Mouse (Mus musculus): ENCODE measurements at regions not wholly inside any gene's neighbourhood (a gene's known extent, or its start where the extent isn't known, plus 50 kb on each side); places are given as distances from the start of the nearest gene placed in this dataset.

- Histone ChIP-seq H3K9me3 (ENCODE audit: low read length) (no peaks in the 10 kb centered on the region), H3K27me3 (ENCODE audit: insufficient read depth, low read length) (no peaks in the 10 kb centered on the region), H3K4me2 (ENCODE audit: low read depth, low read length) (no peak overlapping the region), H3K4me1 (ENCODE audit: insufficient read depth, low read length) (peaks cover 11% of the 10 kb centered on the region), H3K36me3 (ENCODE audit: insufficient read depth, low read length) (no peaks in the 10 kb centered on the region), H3K9ac (replicated peaks; ENCODE audit: low read length) (no peak overlapping the region), H3K27ac (peak overlapping the region; percentile 43; the same call in 1 of the 2 replicates), H3K4me3 (ENCODE audit: low read length) (no peak overlapping the region)
- ATAC-seq (peak; percentile 86), DNase-seq (ENCODE audit: low spot score) (peak; percentile 90)
- WGBS = 13% methylated on average over 8 of the region's 8 CpGs
- TF ChIP-seq CTCF (IDR thresholded peaks at IDR 0.05; ENCODE audit: low read depth) = no peak
Measured at GRCm38 (mm10) chr14:67536787-67537659, 1528.0 kb upstream of the Gulo start.

- TF ChIP-seq CTCF (IDR thresholded peaks at IDR 0.05; ENCODE audit: low read depth) = no peak
- DNase-seq (ENCODE audit: low spot score) = no peak
Measured at GRCm38 (mm10) chr14:67506729-67507395, 1497.9 kb upstream of the Gulo start.

GRCm38 (mm10) chr14:67492086-67492485 is 1483.1 kb upstream of the Gulo start:
- Histone ChIP-seq H3K27me3 (ENCODE audit: insufficient read depth, low read length) (no peaks in the 10 kb centered on the region), H3K4me3 (ENCODE audit: low read length) (no peak overlapping the region), H3K9me3 (ENCODE audit: low read length) (no peaks in the 10 kb centered on the region), H3K4me2 (ENCODE audit: low read depth, low read length) (no peak overlapping the region), H3K9ac (replicated peaks; ENCODE audit: low read length) (no peak overlapping the region), H3K36me3 (ENCODE audit: insufficient read depth, low read length) (no peaks in the 10 kb centered on the region), H3K4me1 (ENCODE audit: insufficient read depth, low read length) (no peaks in the 10 kb centered on the region), H3K27ac (no peak overlapping the region)
- ATAC-seq (no peak), DNase-seq (ENCODE audit: low spot score) (no peak)
- TF ChIP-seq CTCF (IDR thresholded peaks at IDR 0.05; ENCODE audit: low read depth) = no peak
- 89% methylated on average over 10 of the region's 10 CpGs for WGBS

More at GRCm38 (mm10) chr14:67506729-67507395, 1497.9 kb upstream of the Gulo start:
- H3K27ac ChIP-seq = no peak overlapping the region
- H3K4me2 ChIP-seq (ENCODE audit: low read depth, low read length) = no peak overlapping the region
- H3K4me3 ChIP-seq (ENCODE audit: low read length) = no peak overlapping the region
- H3K9me3 ChIP-seq (ENCODE audit: low read length) = no peaks in the 10 kb centered on the region
- H3K36me3 ChIP-seq (ENCODE audit: insufficient read depth, low read length) = no peaks in the 10 kb centered on the region
- ATAC-seq = no peak
- H3K9ac ChIP-seq (replicated peaks; ENCODE audit: low read length) = no peak overlapping the region
- no peaks in the 10 kb centered on the region for H3K27me3 ChIP-seq (ENCODE audit: insufficient read depth, low read length)
- no peaks in the 10 kb centered on the region for H3K4me1 ChIP-seq (ENCODE audit: insufficient read depth, low read length)
- 64% methylated on average over 12 of the region's 12 CpGs for WGBS

GRCm38 (mm10) chr14:67486676-67487075 is 1477.7 kb upstream of the Gulo start:
- 21% methylated on average over 10 of the region's 10 CpGs for WGBS

GRCm38 (mm10) chr14:67485449-67485800 is 1476.4 kb upstream of the Gulo start:
- H3K9me3 ChIP-seq (ENCODE audit: low read length) = no peaks in the 10 kb centered on the region
- H3K4me1 ChIP-seq (ENCODE audit: insufficient read depth, low read length) = no peaks in the 10 kb centered on the region
- H3K27ac ChIP-seq = no peak overlapping the region
- WGBS = 91% methylated on average over 4 of the region's 4 CpGs
- no peak overlapping the region for H3K4me2 ChIP-seq (ENCODE audit: low read depth, low read length)
- no peak overlapping the region for H3K4me3 ChIP-seq (ENCODE audit: low read length)
- DNase-seq (ENCODE audit: low spot score) (no peak), ATAC-seq (no peak)
- no peaks in the 10 kb centered on the region for H3K36me3 ChIP-seq (ENCODE audit: insufficient read depth, low read length)
- H3K27me3 ChIP-seq (ENCODE audit: insufficient read depth, low read length) = no peaks in the 10 kb centered on the region
- H3K9ac ChIP-seq (replicated peaks; ENCODE audit: low read length) = no peak overlapping the region
- no peak for TF ChIP-seq CTCF (IDR thresholded peaks at IDR 0.05; ENCODE audit: low read depth)

More at GRCm38 (mm10) chr14:67486676-67487075, 1477.7 kb upstream of the Gulo start:
- Histone ChIP-seq H3K27me3 (ENCODE audit: insufficient read depth, low read length) (no peaks in the 10 kb centered on the region), H3K27ac (no peak overlapping the region), H3K9ac (replicated peaks; ENCODE audit: low read length) (no peak overlapping the region), H3K4me3 (ENCODE audit: low read length) (no peak overlapping the region), H3K4me2 (ENCODE audit: low read depth, low read length) (no peak overlapping the region), H3K4me1 (ENCODE audit: insufficient read depth, low read length) (no peaks in the 10 kb centered on the region), H3K9me3 (ENCODE audit: low read length) (no peaks in the 10 kb centered on the region), H3K36me3 (ENCODE audit: insufficient read depth, low read length) (no peaks in the 10 kb centered on the region)
- DNase-seq (ENCODE audit: low spot score) = no peak
- no peak for ATAC-seq
- no peak for TF ChIP-seq CTCF (IDR thresholded peaks at IDR 0.05; ENCODE audit: low read depth)

GRCm38 (mm10) chr14:67484533-67485448 is 1475.8 kb upstream of the Gulo start:
- Histone ChIP-seq H3K27ac (no peak overlapping the region), H3K4me3 (ENCODE audit: low read length) (no peak overlapping the region), H3K27me3 (ENCODE audit: insufficient read depth, low read length) (no peaks in the 10 kb centered on the region), H3K9me3 (ENCODE audit: low read length) (no peaks in the 10 kb centered on the region), H3K4me1 (ENCODE audit: insufficient read depth, low read length) (no peaks in the 10 kb centered on the region), H3K4me2 (ENCODE audit: low read depth, low read length) (no peak overlapping the region), H3K9ac (replicated peaks; ENCODE audit: low read length) (no peak overlapping the region), H3K36me3 (ENCODE audit: insufficient read depth, low read length) (no peaks in the 10 kb centered on the region)
- WGBS = 62% methylated on average over 19 of the region's 19 CpGs
- no peak for ATAC-seq
- no peak for TF ChIP-seq CTCF (IDR thresholded peaks at IDR 0.05; ENCODE audit: low read depth)
- DNase-seq (ENCODE audit: low spot score) = no peak
